Mouse (Mus musculus) kidney, adult 18-20 months (tissue): ENCODE measurements at regions not wholly inside any gene's neighbourhood (a gene's known extent, or its start where the extent isn't known, plus 50 kb on each side); places are given as distances from the start of the nearest gene placed in this dataset.

Experiments used
- DNase-seq: peaks from one replicate; pipeline ENCODE4 v3.0.0; 2021

- DNase-seq: no peak
Measured at GRCm38 (mm10) chr9:8330886-8331476, 196.9 kb upstream of the Cep126 start.

- DNase-seq: no peak
Measured at GRCm38 (mm10) chr9:8340628-8341027, 203.3 kb upstream of the Trpc6 start.

- peak; percentile 49 for DNase-seq
Measured at GRCm38 (mm10) chr9:8351071-8351470, 192.9 kb upstream of the Trpc6 start.
